Mouse (Mus musculus): ENCODE results near the gene Hspa1a. TPM values are rescaled to one million over a fixed set of nuclear protein-coding genes. Genes with fewer than 3 reads are reported as not detected.
"Not testable (repeated sequence)": the region's sequence is repeated elsewhere in the genome, so short reads cannot be mapped to it uniquely, and the experiment has no call there.

The Hspa1a gene
- total RNA-seq (2021) = 1 to 10 TPM; 2.3 to 3.3 TPM
- long read RNA-seq, experiment 1, transcript Hspa1a-201 (1 exons, 2,967 nt) = major isoform, 5 of 5 reads
- long read RNA-seq, experiment 1, partial matches to known transcripts = 0 of 5 reads
- long read RNA-seq, experiment 1, other reads (novel, unspliced or antisense) = 0 of 5 reads
- long read RNA-seq, experiment 2, partial matches to known transcripts = 0 of 2 reads
- long read RNA-seq, experiment 2, other reads (novel, unspliced or antisense) = 0 of 2 reads

DNA sequence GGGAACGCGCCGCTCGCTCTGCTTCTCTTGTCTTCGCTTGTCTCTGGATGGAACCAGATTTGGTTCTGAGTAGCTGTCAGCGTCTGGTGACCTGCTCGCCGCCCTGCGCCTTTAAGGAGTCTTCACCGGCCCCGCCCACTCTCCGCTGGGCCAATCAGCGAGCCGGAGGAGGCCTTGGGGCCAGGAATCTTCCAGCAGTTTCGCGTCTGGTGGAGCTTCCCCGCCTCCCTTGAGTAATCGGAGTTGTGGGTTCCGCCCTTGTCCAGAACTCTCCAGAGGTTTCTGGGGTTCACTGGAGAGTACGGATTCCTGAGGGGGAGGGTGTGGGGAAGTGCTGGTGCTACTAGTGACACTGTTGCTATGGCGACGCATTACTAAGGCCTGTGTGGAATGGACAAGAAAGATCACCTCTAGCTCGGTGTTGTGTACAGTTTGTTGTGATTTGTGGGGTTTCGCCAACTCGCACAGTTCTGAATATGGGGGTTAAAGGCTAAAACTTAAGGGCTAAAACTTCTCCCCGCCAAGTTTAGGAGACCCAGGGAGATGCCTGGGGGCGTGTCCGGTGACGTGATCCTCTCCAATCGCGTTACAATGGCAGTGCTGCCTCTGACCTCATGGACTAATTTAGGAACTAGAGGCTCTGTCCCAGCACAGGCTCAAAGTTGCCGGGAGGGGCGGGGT lies at the start of gene Hspa1a, which contains the start of gene Hspa1l:
Gene Hspa1a, minus strand, starts transcription at position 88 of the 681 bp plus-strand sequence.
Gene Hspa1l, plus strand, starts transcription at position 635 of the 681 bp plus-strand sequence.
- intact Hi-C loops (cut with DNase I) = not testable (repeated sequence)
- DNase-seq = peak; percentile 79 to 85

DNA sequence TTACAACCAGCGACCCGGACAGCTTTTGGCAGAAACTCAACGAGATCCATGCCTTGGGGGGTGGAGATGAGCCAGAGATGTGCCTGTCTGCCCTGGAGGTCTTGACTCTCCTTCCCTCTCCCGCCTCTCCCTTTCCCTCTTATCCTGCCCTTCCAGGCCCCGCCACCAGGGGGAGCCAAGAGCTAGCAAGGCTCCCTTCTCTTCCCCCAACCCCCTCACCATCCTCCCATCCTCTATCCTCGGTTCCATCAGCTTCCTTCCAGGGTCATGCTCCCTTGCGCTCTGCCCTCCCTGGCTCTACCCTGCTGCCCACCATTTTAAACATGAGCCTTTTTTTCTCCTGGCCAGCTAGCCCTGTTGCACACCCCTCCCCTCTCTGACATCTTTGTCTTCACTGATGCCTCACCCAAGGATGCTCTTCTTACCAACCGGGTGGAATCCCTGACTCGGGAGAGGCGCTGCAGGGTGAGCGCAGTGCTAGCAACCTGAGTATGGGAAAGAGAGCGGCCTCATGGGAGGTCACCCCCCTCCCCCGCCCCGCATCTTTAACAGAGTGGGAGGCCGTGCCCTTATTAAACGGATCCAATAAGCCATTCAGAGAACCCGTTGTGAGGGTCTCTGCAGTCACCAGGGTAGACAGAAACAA lies 49.3 kb upstream of the Hspa1a start:
- intact Hi-C loops (cut with DNase I) = loop anchor here (1.0 to 2.0 kb wide), 2 partner anchors 58 to 85 kb away; partner anchors contain the start of gene Ly6g6d
- peak; percentile 89 to 94 for DNase-seq

DNA sequence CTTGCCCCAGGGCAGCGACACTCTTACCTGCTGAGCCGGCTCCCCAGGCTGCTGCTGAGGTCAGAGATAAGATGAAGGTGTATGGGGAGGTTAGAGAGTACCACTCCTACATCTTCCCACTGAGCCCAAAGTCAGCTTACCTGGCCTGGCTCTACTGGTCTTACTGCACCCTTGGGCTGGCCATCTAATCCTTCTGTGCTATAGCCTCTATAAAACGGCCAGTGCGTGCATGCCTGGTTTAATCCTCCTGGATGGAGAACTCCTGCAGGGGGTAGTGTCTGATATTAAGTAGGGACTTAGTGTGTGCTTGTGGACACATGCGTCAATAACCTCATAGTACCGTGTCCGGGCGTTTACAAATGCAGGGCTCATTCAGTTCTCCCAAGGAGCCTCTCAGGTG lies 48.6 kb upstream of the Hspa1a start:
- intact Hi-C loops (cut with DNase I) = loop anchor here (2.0 kb wide), 1 partner anchor 58 kb away; the partner anchor contains the start of gene Ly6g6d
- DNase-seq = no peak

DNA sequence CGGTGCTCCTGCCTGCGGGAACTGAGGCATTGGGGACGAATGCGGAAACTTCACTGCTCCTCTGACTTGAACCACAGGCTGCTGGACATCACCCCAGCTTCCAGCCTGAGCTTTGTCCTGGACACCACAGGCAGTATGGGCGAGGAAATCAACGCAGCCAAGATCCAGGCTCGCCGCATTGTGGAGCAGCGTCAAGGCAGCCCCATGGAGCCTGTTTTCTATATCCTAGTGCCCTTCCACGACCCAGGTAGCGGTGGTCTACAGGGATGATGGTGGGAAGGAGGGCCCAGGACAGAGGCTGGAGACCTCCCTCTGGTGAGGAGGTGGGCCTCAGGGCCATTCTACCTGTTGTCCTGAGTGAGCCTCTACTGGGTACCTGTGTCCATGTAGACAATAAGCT lies 47.9 kb upstream of the Hspa1a start:
- intact Hi-C loops (cut with DNase I) = loop anchor here (2.0 kb wide), 1 partner anchor 59 kb away; the partner anchor contains the start of gene Ly6g6d
- no peak for DNase-seq

- no peak for DNase-seq
- intact Hi-C loops (cut with DNase I) = no loop called here
Observed at GRCm38 (mm10) chr17:35018171-35018570, 46.2 kb upstream of the Hspa1a start.

- intact Hi-C loops (cut with DNase I) = no loop called here
- no peak for DNase-seq
Observed at GRCm38 (mm10) chr17:35017706-35018030, 45.7 kb upstream of the Hspa1a start.

- intact Hi-C loops (cut with DNase I) = no loop called here
Observed at GRCm38 (mm10) chr17:35016791-35017705, 45.1 kb upstream of the Hspa1a start.

GRCm38 (mm10) chr17:35016376-35016775 lies 44.4 kb upstream of the Hspa1a start, which contains the start of gene Vwa7:
TSS of gene Vwa7 (plus strand) at chr17:35016579.
- DNase-seq = peak; percentile 41 to 54
- intact Hi-C loops (cut with DNase I) = no loop called here

More at GRCm38 (mm10) chr17:35016791-35017705, 45.1 kb upstream of the Hspa1a start:
- DNase-seq = no peak

GRCm38 (mm10) chr17:35015296-35015695 lies 43.3 kb upstream of the Hspa1a start:
- no peak for DNase-seq
- intact Hi-C loops (cut with DNase I) = no loop called here

DNA sequence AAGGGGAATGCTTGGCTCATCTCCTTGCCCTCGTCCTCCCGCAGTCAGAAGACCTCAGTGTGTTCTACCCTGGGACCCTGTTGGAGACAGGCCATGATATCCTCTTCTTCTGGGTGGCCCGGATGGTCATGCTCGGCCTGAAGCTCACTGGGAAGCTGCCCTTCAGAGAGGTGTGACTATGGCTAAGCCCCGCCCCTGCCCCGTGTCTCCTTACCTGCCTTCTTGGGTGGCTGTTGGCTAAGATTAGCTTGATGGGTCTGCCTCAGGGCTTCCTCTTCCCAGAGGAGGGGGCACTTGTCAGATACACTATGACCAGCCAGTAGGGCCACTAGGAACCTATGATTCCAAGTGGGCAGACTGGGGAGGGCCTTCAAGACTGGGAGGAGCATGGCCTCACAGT lies 41.3 kb upstream of the Hspa1a start:
- no peak for DNase-seq
- intact Hi-C loops (cut with DNase I) = no loop called here

DNA sequence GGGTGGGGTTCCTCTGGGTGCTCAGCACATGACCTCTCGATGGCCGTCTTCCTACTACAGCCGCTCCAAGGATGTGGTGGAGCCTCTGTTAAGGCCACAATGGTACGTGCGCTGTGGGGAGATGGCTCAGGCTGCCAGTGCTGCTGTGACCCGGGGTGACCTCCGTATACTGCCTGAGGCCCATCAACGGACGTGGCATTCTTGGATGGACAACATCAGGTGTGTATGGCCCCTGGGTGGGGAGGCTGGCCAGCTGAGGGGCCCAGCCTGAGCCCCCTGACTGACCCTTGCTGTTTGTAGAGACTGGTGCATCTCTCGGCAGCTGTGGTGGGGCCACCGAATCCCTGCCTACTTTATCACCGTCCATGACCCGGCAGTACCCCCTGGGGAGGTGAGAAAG lies 40.5 kb upstream of the Hspa1a start:
- intact Hi-C loops (cut with DNase I) = no loop called here
- no peak for DNase-seq

DNA sequence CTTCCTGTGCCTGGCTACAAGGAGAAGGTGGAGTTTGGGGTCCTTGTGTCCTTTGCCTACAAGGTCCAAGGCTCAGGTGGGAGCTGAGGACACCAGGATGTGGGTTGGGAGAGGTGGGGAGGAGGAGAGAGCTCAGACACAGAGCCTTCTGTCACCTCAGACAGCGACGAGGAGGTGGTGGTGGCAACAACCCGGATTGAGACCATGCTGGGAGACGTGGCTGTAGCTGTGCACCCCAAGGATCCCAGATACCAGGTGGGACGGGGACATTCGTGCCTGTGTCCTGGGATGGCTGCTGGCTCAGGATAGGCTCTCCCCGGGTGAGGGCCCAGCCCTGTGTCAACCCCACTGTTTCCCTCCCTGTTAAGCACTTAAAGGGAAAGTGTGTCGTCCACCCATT lies 39.5 kb upstream of the Hspa1a start:
- no peak for DNase-seq
- intact Hi-C loops (cut with DNase I) = no loop called here

DNA sequence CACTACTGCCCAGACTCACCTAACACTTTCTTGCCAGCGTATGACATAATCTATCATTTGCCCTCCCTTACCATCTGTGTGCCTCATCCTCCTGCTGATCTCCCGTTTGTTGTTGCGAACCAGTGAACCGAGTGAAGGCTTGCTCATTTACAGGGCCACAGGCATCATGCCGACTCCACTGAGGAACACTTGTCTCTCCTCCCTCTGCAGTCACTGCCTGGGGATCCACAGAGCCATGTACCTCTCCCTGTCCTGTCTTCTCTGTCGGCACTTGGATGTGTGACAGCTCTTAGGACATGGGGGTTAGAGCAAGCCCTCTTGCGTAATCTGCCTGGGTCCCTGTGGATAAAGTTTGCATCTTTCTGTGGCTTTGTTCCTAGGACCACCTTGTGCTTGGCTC lies 37.6 kb upstream of the Hspa1a start:
- no peak for DNase-seq
- intact Hi-C loops (cut with DNase I) = no loop called here

- DNase-seq = no peak
- intact Hi-C loops (cut with DNase I) = no loop called here
Observed at GRCm38 (mm10) chr17:35007387-35007991, 35.5 kb upstream of the Hspa1a start.

DNA sequence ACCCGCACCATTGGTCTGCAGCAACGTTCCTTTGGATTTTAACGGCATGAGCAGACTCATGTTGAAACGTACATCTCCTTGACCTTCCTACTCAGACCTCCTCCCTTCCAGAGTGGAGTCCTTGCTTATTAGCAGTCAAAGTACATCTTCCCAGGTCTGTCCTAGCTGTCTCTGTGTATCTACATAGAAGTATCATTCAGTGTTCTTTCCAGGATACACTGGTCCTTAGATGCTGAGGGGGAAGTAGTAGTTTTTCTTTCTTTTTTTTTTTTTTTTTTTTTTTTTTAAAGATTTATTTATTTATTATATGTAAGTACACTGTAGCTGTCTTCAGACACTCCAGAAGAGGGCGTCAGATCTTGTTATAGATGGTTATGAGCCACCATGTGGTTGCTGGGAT lies 33.9 kb upstream of the Hspa1a start:
- intact Hi-C loops (cut with DNase I); DNase-seq: not testable (repeated sequence)

DNA sequence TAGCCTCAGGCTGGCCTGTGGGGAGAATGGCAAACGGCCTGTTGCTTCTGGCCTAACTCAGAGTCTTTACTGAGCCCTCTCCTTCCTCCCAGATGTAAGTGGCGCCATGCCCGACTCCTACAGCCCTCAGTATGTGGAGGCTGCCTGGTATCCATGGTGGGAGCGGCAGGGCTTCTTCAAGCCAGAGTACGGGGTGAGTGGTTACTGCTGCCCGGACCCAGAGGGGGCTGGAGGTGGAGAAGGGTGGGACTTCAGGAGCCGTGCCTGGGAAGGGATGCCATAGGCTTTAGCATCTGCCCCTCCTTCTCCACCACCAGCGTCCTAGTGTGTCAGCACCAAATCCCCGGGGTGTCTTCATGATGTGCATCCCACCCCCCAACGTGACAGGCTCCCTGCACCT lies 33.2 kb upstream of the Hspa1a start:
- DNase-seq = no peak
- intact Hi-C loops (cut with DNase I) = no loop called here

GRCm38 (mm10) chr17:35004075-35004717 lies 32.2 kb upstream of the Hspa1a start:
- intact Hi-C loops (cut with DNase I) = no loop called here
- no peak for DNase-seq

DNA sequence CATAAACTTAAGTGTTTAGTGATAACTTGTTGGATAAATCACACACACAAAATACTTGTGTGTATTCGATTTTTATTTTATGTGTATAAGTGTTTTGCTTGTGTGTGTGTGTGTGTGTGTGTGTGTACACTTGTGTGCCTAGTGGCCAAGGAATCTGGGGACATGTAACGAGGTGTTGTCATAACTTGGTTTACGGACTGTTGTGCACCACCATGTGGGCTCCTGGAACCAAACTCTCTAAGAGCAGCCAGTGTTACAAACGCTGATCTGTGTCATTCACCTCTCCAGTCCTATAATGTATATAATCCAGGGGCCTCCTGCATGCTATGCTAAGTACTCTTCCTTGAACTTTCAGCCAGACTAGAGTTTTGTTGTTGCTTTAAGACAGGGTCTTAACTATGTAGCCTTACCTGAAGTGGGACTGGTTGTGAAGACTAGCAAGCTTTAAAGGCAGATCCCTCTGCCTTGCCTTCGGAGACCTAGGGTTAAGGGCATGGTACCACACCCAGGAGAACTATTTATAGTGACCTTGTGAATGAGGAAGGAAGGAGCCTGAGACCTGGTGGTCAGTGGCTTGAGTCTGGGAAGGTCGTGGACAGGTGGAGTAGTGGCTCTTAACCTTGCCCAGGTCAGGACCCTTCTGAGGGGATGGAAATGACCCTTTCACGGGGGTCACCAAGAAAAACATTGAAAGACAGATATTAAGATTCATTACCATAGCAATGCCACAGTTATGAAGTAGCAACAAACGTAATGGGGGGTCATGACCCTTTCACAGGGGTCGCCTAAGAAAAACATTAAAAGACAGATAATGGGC lies 31.3 kb upstream of the Hspa1a start:
- no peak for DNase-seq
- intact Hi-C loops (cut with DNase I) = no loop called here
